Mouse (Mus musculus): ENCODE measurements around the gene Gnai2.
A peak's percentile ranks its signal among the peaks of the same experiment; 100 is the strongest.

- TF ChIP-seq CTCF (IDR thresholded peaks at IDR 0.05; ENCODE audit: extremely low read depth, insufficient read depth, insufficient read length, insufficient replicate concordance) (peak; percentile 76; the same call in 1 of the 2 replicates), POLR2A (IDR thresholded peaks at IDR 0.05; ENCODE audit: low read depth, low read length) (no peak)
Measured at GRCm38 (mm10) chr9:107566041-107566709, 69.0 kb downstream of the Gnai2 start.
